Mouse (Mus musculus): Measurements from ENCODE around the gene Svs1. TPM values are rescaled to one million over a fixed set of nuclear protein-coding genes. Genes with fewer than 3 reads are reported as not detected.

Svs1 gene
- total RNA-seq, 1 experiment: not detected

- no peak for DNase-seq (ENCODE audit: low read depth, low spot score)
- Histone ChIP-seq H3K9ac (ENCODE audit: insufficient read depth, low read depth, low read length, poor library complexity, severe bottlenecking) (no peak overlapping the region), H3K4me3 (ENCODE audit: insufficient read depth in 1 of 2, low read depth in 1 of 2, low read length in 2 of 2, poor library complexity in 1 of 2, severe bottlenecking in 1 of 2) (no peak overlapping the region), H3K9me3 (ENCODE audit: control insufficient read depth, insufficient read depth, low read depth, low read length) (no peaks in the 10 kb centered on the region), H3K4me1 (ENCODE audit: control insufficient read depth in 2 of 2, insufficient read depth in 2 of 2, low read length in 2 of 2, poor library complexity in 1 of 2) (no peaks in the 10 kb centered on the region), H3K27ac (ENCODE audit: insufficient read depth, low read depth, low read length, poor library complexity, severe bottlenecking) (no peak overlapping the region), H3K36me3 (ENCODE audit: control insufficient read depth, insufficient read depth, low read length, poor library complexity, severe bottlenecking) (no peaks in the 10 kb centered on the region)
- in situ Hi-C loops (cut with MboI; ENCODE audit: low sequenced_read_pairs in 2 of 2, unreplicated experiment in 2 of 2): no loop called here
- TF ChIP-seq ZNF384 (IDR thresholded peaks at IDR 0.05; ENCODE audit: low read depth, low read length) (no peak), HCFC1 (IDR thresholded peaks at IDR 0.05; ENCODE audit: borderline replicate concordance, insufficient read depth, low read length) (no peak), ZC3H11A (IDR thresholded peaks at IDR 0.05; ENCODE audit: borderline replicate concordance, low read depth, low read length) (no peak), MAFK (IDR thresholded peaks at IDR 0.05; ENCODE audit: insufficient read depth, low read depth, low read length) (no peak), CHD2 (IDR thresholded peaks at IDR 0.05; ENCODE audit: low read depth, low read length) (no peak)
Measured at GRCm38 (mm10) chr6:48967868-48968267, 18.8 kb upstream of the Svs1 start.

GRCm38 (mm10) chr6:48974663-48975062 lies 12.0 kb upstream of the Svs1 start, which contains the start of gene Doxl2:
Gene Doxl2, plus strand, starts transcription at chr6:48974963.
- no peak for TF ChIP-seq ZC3H11A (IDR thresholded peaks at IDR 0.05; ENCODE audit: borderline replicate concordance, low read depth, low read length)
- no peak for TF ChIP-seq CHD2 (IDR thresholded peaks at IDR 0.05; ENCODE audit: low read depth, low read length)
- no peak for TF ChIP-seq MAFK (IDR thresholded peaks at IDR 0.05; ENCODE audit: insufficient read depth, low read depth, low read length)
- in situ Hi-C loops (cut with MboI; ENCODE audit: low sequenced_read_pairs in 2 of 2, unreplicated experiment in 2 of 2): no loop called here
- Histone ChIP-seq H3K9ac (ENCODE audit: insufficient read depth, low read depth, low read length, poor library complexity, severe bottlenecking) (no peak within 1 kb of the TSS), H3K4me3 (ENCODE audit: insufficient read depth in 1 of 2, low read depth in 1 of 2, low read length in 2 of 2, poor library complexity in 1 of 2, severe bottlenecking in 1 of 2) (no peak within 1 kb of the TSS), H3K9me3 (ENCODE audit: control insufficient read depth, insufficient read depth, low read depth, low read length) (no peaks in the 10 kb centered on the region), H3K36me3 (ENCODE audit: control insufficient read depth, insufficient read depth, low read length, poor library complexity, severe bottlenecking) (no peaks in the 10 kb centered on the region), H3K4me1 (ENCODE audit: control insufficient read depth in 2 of 2, insufficient read depth in 2 of 2, low read length in 2 of 2, poor library complexity in 1 of 2) (no peaks in the 10 kb centered on the region), H3K27ac (ENCODE audit: insufficient read depth, low read depth, low read length, poor library complexity, severe bottlenecking) (no peak within 1 kb of the TSS)
- no peak for DNase-seq (ENCODE audit: low read depth, low spot score)

GRCm38 (mm10) chr6:48979616-48980015 lies 7.0 kb upstream of the Svs1 start:
- DNase-seq (ENCODE audit: low read depth, low spot score): no peak
- in situ Hi-C loops (cut with MboI; ENCODE audit: low sequenced_read_pairs in 2 of 2, unreplicated experiment in 2 of 2): no loop called here
- no peaks in the 10 kb centered on the region for H3K36me3 ChIP-seq (ENCODE audit: control insufficient read depth, insufficient read depth, low read length, poor library complexity, severe bottlenecking)
- H3K4me1 ChIP-seq (ENCODE audit: control insufficient read depth in 2 of 2, insufficient read depth in 2 of 2, low read length in 2 of 2, poor library complexity in 1 of 2): no peaks in the 10 kb centered on the region
- H3K9ac ChIP-seq (ENCODE audit: insufficient read depth, low read depth, low read length, poor library complexity, severe bottlenecking): no peak overlapping the region
- no peak for TF ChIP-seq ZC3H11A (IDR thresholded peaks at IDR 0.05; ENCODE audit: borderline replicate concordance, low read depth, low read length)
- no peak for TF ChIP-seq ZNF384 (IDR thresholded peaks at IDR 0.05; ENCODE audit: low read depth, low read length)
- TF ChIP-seq HCFC1 (IDR thresholded peaks at IDR 0.05; ENCODE audit: borderline replicate concordance, insufficient read depth, low read length): no peak
- H3K4me3 ChIP-seq (ENCODE audit: insufficient read depth in 1 of 2, low read depth in 1 of 2, low read length in 2 of 2, poor library complexity in 1 of 2, severe bottlenecking in 1 of 2): no peak overlapping the region
- H3K9me3 ChIP-seq (ENCODE audit: control insufficient read depth, insufficient read depth, low read depth, low read length): no peaks in the 10 kb centered on the region
- no peak overlapping the region for H3K27ac ChIP-seq (ENCODE audit: insufficient read depth, low read depth, low read length, poor library complexity, severe bottlenecking)

- H3K36me3 ChIP-seq (ENCODE audit: control insufficient read depth, insufficient read depth, low read length, poor library complexity, severe bottlenecking): no peaks in the 10 kb centered on the region
- no peak for DNase-seq (ENCODE audit: low read depth, low spot score)
- H3K9me3 ChIP-seq (ENCODE audit: control insufficient read depth, insufficient read depth, low read depth, low read length): no peaks in the 10 kb centered on the region
- no peak overlapping the region for H3K9ac ChIP-seq (ENCODE audit: insufficient read depth, low read depth, low read length, poor library complexity, severe bottlenecking)
- no peaks in the 10 kb centered on the region for H3K4me1 ChIP-seq (ENCODE audit: control insufficient read depth in 2 of 2, insufficient read depth in 2 of 2, low read length in 2 of 2, poor library complexity in 1 of 2)
- no peak for TF ChIP-seq ZC3H11A (IDR thresholded peaks at IDR 0.05; ENCODE audit: borderline replicate concordance, low read depth, low read length)
- TF ChIP-seq CHD2 (IDR thresholded peaks at IDR 0.05; ENCODE audit: low read depth, low read length): no peak
- no peak for TF ChIP-seq ZNF384 (IDR thresholded peaks at IDR 0.05; ENCODE audit: low read depth, low read length)
- no peak for TF ChIP-seq MAFK (IDR thresholded peaks at IDR 0.05; ENCODE audit: insufficient read depth, low read depth, low read length)
- TF ChIP-seq HCFC1 (IDR thresholded peaks at IDR 0.05; ENCODE audit: borderline replicate concordance, insufficient read depth, low read length): no peak
- H3K4me3 ChIP-seq (ENCODE audit: insufficient read depth in 1 of 2, low read depth in 1 of 2, low read length in 2 of 2, poor library complexity in 1 of 2, severe bottlenecking in 1 of 2): no peak overlapping the region
- in situ Hi-C loops (cut with MboI; ENCODE audit: low sequenced_read_pairs in 2 of 2, unreplicated experiment in 2 of 2): no loop called here
- no peak overlapping the region for H3K27ac ChIP-seq (ENCODE audit: insufficient read depth, low read depth, low read length, poor library complexity, severe bottlenecking)
Measured at GRCm38 (mm10) chr6:48982305-48982704, 4.4 kb upstream of the Svs1 start.

- no peak overlapping the region for H3K4me3 ChIP-seq (ENCODE audit: insufficient read depth in 1 of 2, low read depth in 1 of 2, low read length in 2 of 2, poor library complexity in 1 of 2, severe bottlenecking in 1 of 2)
- no peak overlapping the region for H3K9ac ChIP-seq (ENCODE audit: insufficient read depth, low read depth, low read length, poor library complexity, severe bottlenecking)
- no peaks in the 10 kb centered on the region for H3K36me3 ChIP-seq (ENCODE audit: control insufficient read depth, insufficient read depth, low read length, poor library complexity, severe bottlenecking)
- TF ChIP-seq CHD2 (IDR thresholded peaks at IDR 0.05; ENCODE audit: low read depth, low read length) (no peak), HCFC1 (IDR thresholded peaks at IDR 0.05; ENCODE audit: borderline replicate concordance, insufficient read depth, low read length) (no peak), ZC3H11A (IDR thresholded peaks at IDR 0.05; ENCODE audit: borderline replicate concordance, low read depth, low read length) (no peak), MAFK (IDR thresholded peaks at IDR 0.05; ENCODE audit: insufficient read depth, low read depth, low read length) (no peak), ZNF384 (IDR thresholded peaks at IDR 0.05; ENCODE audit: low read depth, low read length) (no peak)
- H3K9me3 ChIP-seq (ENCODE audit: control insufficient read depth, insufficient read depth, low read depth, low read length): no peaks in the 10 kb centered on the region
- H3K27ac ChIP-seq (ENCODE audit: insufficient read depth, low read depth, low read length, poor library complexity, severe bottlenecking): no peak overlapping the region
- no peak for DNase-seq (ENCODE audit: low read depth, low spot score)
- in situ Hi-C loops (cut with MboI; ENCODE audit: low sequenced_read_pairs in 2 of 2, unreplicated experiment in 2 of 2): no loop called here
- H3K4me1 ChIP-seq (ENCODE audit: control insufficient read depth in 2 of 2, insufficient read depth in 2 of 2, low read length in 2 of 2, poor library complexity in 1 of 2): no peaks in the 10 kb centered on the region
Measured at GRCm38 (mm10) chr6:48989971-48990370, 3.3 kb downstream of the Svs1 start.
